Mouse (Mus musculus): Measurements from ENCODE around the gene Col25a1. TPM values are rescaled to one million over a fixed set of nuclear protein-coding genes. Genes with fewer than 3 reads are reported as not detected.

The Col25a1 gene
- polyA plus RNA-seq, 1 experiment from 2014 or later, result 6.7 TPM

DNA sequence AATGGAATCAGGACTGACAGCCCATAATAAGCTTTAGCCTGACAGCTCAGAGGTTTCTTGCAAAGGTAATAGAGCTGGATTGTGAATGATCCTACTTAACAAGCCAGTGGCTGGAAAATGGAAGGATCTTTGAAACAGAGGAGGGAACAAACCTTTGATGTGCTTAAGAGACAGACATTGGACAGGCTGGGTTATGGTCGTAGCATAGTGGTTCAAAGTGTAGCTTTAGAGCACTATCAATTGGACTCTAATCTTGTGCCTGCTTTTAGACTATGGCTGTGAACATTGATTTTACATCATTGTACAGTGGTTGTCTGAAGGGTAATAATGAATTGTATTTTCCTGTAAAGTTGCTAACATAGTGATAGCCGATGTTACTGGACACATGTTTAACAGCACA lies 86.4 kb downstream of the Col25a1 start:
- no peak for ATAC-seq (ENCODE audit: low FRiP score, low read depth)
- no peaks in the 10 kb centered on the region for H3K27me3 ChIP-seq
- no peak overlapping the region for H3K4me3 ChIP-seq
- WGBS, result 73% methylated on average over 2 of the region's 2 CpGs
- no peaks in the 10 kb centered on the region for H3K36me3 ChIP-seq
- no peaks in the 10 kb centered on the region for H3K4me1 ChIP-seq
- no peak overlapping the region for H3K27ac ChIP-seq (replicated peaks)
- no peak overlapping the region for H3K9ac ChIP-seq (replicated peaks)
- no peak overlapping the region for H3K4me2 ChIP-seq (replicated peaks)
- no peaks in the 10 kb centered on the region for H3K9me3 ChIP-seq

DNA sequence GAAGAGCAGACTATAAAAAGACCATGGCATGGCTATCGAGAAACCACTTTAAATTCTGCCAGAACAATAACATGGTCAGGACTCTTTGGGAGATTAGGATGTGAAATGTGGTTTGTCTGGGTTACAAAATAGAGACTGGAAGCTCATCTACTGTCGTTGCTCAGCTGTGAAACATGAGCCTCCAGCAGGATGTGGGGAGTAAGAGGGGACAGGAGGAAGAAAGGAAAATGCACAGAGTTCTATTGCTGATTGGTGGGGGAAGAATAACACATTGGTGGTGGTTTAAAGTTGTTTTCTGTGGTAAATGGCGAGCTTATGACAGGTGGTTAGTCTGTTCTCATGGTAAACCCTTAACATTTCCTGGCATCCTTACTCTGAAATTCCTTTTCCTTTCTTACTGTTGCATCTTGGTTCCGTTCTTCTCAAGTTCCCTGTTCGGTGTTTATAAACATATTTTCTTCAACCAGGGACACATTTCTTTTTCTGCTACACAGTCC lies 87.0 kb downstream of the Col25a1 start:
- Histone ChIP-seq H3K4me1 (no peaks in the 10 kb centered on the region), H3K9me3 (no peaks in the 10 kb centered on the region), H3K36me3 (no peaks in the 10 kb centered on the region), H3K9ac (replicated peaks) (no peak overlapping the region), H3K27me3 (no peaks in the 10 kb centered on the region), H3K4me2 (replicated peaks) (no peak overlapping the region), H3K27ac (replicated peaks) (no peak overlapping the region), H3K4me3 (no peak overlapping the region)
- 67% methylated on average over 5 of the region's 5 CpGs for WGBS
- ATAC-seq (ENCODE audit: low FRiP score, low read depth), result no peak

DNA sequence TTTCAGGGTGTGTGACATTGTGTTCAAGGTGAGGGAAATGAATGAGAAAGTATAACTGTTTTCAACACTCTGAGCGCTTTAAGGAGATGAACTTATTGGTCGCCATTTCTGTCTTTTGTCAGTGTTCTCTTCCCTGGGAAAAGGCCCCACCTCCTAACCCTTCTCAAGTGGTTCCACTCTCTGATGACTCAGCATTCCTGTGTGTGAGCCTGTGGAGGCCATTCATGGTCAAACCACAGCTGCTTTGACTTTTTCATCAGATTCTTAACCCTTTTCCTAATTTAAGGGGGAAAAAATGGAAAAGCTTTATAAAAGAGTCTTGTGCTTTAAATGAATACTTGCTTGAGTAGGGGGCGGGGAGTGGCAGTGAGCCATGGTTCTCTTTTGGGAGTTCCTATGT lies 89.5 kb downstream of the Col25a1 start:
- H3K9me3 ChIP-seq, result no peaks in the 10 kb centered on the region
- no peaks in the 10 kb centered on the region for H3K4me1 ChIP-seq
- H3K9ac ChIP-seq (replicated peaks), result no peak overlapping the region
- H3K27ac ChIP-seq (replicated peaks), result no peak overlapping the region
- H3K4me3 ChIP-seq, result no peak overlapping the region
- 95% methylated on average over 3 of the region's 3 CpGs for WGBS
- ATAC-seq (ENCODE audit: low FRiP score, low read depth), result no peak
- no peaks in the 10 kb centered on the region for H3K27me3 ChIP-seq
- H3K4me2 ChIP-seq (replicated peaks), result no peak overlapping the region
- no peaks in the 10 kb centered on the region for H3K36me3 ChIP-seq

DNA sequence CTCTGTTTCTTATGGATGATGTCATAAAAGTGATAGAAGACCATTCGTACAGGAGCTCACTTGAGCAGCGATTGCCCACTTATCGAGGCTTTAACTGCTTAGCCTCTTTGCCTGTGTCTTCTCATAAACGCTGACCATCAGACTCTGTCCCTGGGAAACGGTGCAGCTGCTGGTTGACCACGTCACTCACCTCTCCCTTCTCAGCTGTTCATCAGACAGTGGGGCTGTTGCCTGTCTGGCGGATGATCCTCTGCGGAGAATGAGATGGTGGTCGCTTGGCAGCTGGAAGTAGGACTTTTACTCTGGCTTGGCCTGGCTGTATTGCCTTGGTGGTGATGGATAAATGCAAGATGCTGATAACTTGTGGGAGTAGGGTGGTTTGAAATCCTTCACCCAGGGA lies 96.9 kb downstream of the Col25a1 start:
- 90% methylated on average over 9 of the region's 9 CpGs for WGBS
- Histone ChIP-seq H3K4me1 (no peaks in the 10 kb centered on the region), H3K9me3 (no peaks in the 10 kb centered on the region), H3K4me3 (no peak overlapping the region), H3K27me3 (no peaks in the 10 kb centered on the region), H3K9ac (replicated peaks) (no peak overlapping the region), H3K27ac (replicated peaks) (no peak overlapping the region), H3K4me2 (replicated peaks) (no peak overlapping the region), H3K36me3 (no peaks in the 10 kb centered on the region)
- no peak for ATAC-seq (ENCODE audit: low FRiP score, low read depth)

DNA sequence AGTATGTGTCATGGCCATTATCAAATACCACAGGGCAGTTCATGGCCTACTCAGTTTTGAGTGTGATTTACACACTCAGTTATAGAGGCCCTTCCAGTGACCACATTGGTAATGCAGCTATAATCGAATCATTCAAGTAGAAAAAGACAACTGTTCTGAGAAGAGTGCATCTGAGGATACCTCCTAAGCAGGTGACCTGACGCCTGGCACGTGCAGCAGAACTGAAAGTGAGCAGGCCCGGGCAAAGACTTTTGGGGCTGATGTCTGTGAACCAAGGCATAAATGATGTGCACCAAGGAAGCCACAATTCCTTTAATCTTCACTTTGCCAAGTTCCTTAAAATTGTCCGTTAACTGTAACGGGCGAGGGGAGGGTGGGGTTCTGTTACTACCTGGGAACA lies 101.6 kb downstream of the Col25a1 start:
- H3K4me2 ChIP-seq (replicated peaks), result no peak overlapping the region
- WGBS, result 95% methylated on average over 7 of the region's 7 CpGs
- H3K9me3 ChIP-seq, result no peaks in the 10 kb centered on the region
- H3K27ac ChIP-seq (replicated peaks), result no peak overlapping the region
- H3K9ac ChIP-seq (replicated peaks), result no peak overlapping the region
- ATAC-seq (ENCODE audit: low FRiP score, low read depth), result no peak
- H3K4me1 ChIP-seq, result no peaks in the 10 kb centered on the region
- no peak overlapping the region for H3K4me3 ChIP-seq
- H3K36me3 ChIP-seq, result no peaks in the 10 kb centered on the region
- no peaks in the 10 kb centered on the region for H3K27me3 ChIP-seq

DNA sequence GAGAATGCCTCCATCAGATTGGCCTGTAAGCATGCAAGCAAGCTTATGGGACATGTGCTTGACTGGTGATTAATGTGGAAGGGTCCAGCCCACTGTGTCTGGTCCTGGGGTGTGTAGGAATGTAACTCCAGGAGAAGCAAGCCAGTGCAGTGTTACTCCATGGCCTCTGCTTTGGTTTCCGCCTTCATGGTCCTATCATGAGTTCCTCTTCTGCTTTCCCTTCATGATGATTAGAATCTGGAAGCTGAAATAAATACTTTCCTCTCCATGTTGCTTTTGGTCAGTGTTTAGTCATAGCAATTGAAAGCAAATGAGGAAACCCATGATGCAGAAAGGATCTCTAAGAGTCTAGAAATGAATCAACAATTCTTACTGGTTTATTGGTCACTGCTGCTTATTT lies 103.9 kb downstream of the Col25a1 start:
- 94% methylated on average over 1 of the region's 1 CpGs for WGBS
- no peak overlapping the region for H3K9ac ChIP-seq (replicated peaks)

DNA sequence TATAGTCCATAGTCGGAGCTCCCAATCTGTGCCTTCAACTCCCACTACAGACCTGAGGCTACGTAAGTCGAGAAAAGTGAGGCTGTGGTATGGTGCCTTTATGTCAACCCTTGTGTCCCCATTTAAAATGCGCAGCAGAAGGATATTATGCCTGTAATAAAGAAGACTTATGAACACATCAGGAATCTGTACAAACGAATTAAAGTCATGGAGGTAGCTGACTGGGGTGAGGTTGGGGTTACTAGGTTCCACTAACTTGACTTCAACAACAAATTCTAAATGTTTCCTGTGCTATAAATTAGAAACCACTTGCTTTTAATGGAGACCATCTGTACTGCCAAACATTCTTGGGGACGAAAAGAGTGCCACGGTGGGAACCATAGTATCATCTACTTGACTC lies 104.8 kb downstream of the Col25a1 start:
- 90% methylated on average over 7 of the region's 7 CpGs for WGBS
- no peak overlapping the region for H3K4me3 ChIP-seq
- H3K9ac ChIP-seq (replicated peaks), result no peak overlapping the region
- ATAC-seq (ENCODE audit: low FRiP score, low read depth), result no peak
- H3K9me3 ChIP-seq, result no peaks in the 10 kb centered on the region
- H3K4me1 ChIP-seq, result no peaks in the 10 kb centered on the region
- H3K4me2 ChIP-seq (replicated peaks), result no peak overlapping the region
- H3K27me3 ChIP-seq, result no peaks in the 10 kb centered on the region
- H3K27ac ChIP-seq (replicated peaks), result no peak overlapping the region
- no peaks in the 10 kb centered on the region for H3K36me3 ChIP-seq

More for the DNA sequence above, 103.9 kb downstream of the Col25a1 start:
- Histone ChIP-seq H3K36me3 (no peaks in the 10 kb centered on the region), H3K4me2 (replicated peaks) (no peak overlapping the region), H3K9me3 (no peaks in the 10 kb centered on the region), H3K27me3 (no peaks in the 10 kb centered on the region), H3K27ac (replicated peaks) (no peak overlapping the region), H3K4me1 (no peaks in the 10 kb centered on the region), H3K4me3 (no peak overlapping the region)
- ATAC-seq (ENCODE audit: low FRiP score, low read depth), result no peak

DNA sequence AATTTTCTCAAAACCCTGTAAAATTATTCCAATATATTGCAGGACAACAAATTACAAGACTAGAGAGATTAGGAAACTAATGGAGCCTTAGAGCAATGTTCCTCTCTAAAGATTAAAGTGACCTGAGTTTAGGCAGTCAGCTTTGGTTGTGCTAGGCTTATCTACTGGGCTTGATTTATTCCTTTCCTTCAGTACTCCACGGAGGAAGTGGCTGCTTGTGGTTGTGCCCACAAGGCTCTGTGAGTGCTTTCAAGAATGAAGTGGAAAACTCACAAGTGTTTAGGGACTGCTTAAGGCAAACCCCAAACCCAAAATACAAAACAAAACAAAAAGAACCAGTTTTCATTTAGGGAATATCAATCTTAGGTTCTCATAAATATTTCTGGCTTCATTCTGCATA lies 106.6 kb downstream of the Col25a1 start:
- Histone ChIP-seq H3K27ac (replicated peaks) (no peak overlapping the region), H3K9ac (replicated peaks) (no peak overlapping the region), H3K27me3 (no peaks in the 10 kb centered on the region), H3K9me3 (no peaks in the 10 kb centered on the region), H3K4me1 (no peaks in the 10 kb centered on the region), H3K4me2 (replicated peaks) (no peak overlapping the region), H3K36me3 (no peaks in the 10 kb centered on the region), H3K4me3 (no peak overlapping the region)
- 81% methylated on average over 1 of the region's 1 CpGs for WGBS
- ATAC-seq (ENCODE audit: low FRiP score, low read depth), result no peak

DNA sequence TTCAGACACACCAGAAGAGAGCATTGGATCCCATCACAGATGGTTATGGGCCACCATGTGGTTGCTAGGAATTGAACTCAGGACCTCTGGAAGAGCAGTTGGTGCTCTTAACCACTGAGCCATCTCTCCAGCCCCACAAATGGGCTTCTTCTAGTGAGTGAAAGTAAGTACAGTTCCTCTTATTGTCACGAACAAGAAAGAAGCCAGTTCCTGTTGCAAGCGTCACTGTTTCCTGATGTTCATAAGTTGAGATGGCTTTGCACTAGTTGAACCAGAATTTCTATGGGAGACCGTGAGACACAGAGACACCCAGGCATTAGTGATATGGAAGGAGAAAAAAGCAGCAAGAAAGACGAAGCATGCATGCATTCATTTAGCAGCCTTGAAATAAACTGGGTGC lies 110.6 kb downstream of the Col25a1 start:
- 85% methylated on average over 4 of the region's 4 CpGs for WGBS
- ATAC-seq (ENCODE audit: low FRiP score, low read depth), result no peak
- H3K9ac ChIP-seq (replicated peaks), result no peak overlapping the region

DNA sequence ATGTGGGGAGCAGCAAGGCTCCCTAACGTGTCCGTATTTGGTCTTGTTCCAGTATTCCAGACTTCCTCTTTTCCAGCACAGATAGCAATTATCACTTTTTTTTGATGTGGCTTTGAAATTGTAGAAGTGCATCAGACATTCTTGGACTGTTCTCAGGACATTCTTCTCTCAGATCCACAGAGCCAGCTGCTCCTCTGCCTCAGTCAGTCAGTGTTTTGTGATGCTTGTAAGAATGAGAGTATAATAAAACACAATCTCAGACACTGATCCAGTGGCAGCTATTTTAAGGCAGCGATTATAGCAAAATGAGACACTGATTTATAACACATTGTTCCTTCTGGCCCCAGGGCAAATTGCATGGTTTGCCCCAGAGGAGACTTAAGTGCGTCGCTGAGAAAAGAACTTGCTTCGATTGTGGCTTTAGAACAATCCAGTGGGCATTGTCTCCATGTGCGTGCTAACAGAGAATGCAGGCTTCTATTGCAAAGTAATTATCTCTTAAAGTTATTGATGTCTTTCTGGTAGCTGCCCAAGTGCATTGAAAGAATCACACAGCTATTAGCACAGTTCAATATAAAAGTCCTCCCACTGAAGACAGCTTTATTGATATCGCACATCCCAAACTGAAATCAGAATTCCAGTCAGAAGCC lies 111.5 kb downstream of the Col25a1 start:
- Histone ChIP-seq H3K9me3 (no peaks in the 10 kb centered on the region), H3K36me3 (no peaks in the 10 kb centered on the region), H3K27ac (replicated peaks) (no peak overlapping the region), H3K27me3 (no peaks in the 10 kb centered on the region), H3K4me2 (replicated peaks) (no peak overlapping the region), H3K9ac (replicated peaks) (no peak overlapping the region), H3K4me1 (no peaks in the 10 kb centered on the region), H3K4me3 (no peak overlapping the region)
- 70% methylated on average over 8 of the region's 8 CpGs for WGBS
- no peak for ATAC-seq (ENCODE audit: low FRiP score, low read depth)

More for the DNA sequence above, 110.6 kb downstream of the Col25a1 start:
- Histone ChIP-seq H3K9me3 (no peaks in the 10 kb centered on the region), H3K4me1 (no peaks in the 10 kb centered on the region), H3K4me2 (replicated peaks) (no peak overlapping the region), H3K27me3 (no peaks in the 10 kb centered on the region), H3K36me3 (no peaks in the 10 kb centered on the region), H3K27ac (replicated peaks) (no peak overlapping the region), H3K4me3 (no peak overlapping the region)

DNA sequence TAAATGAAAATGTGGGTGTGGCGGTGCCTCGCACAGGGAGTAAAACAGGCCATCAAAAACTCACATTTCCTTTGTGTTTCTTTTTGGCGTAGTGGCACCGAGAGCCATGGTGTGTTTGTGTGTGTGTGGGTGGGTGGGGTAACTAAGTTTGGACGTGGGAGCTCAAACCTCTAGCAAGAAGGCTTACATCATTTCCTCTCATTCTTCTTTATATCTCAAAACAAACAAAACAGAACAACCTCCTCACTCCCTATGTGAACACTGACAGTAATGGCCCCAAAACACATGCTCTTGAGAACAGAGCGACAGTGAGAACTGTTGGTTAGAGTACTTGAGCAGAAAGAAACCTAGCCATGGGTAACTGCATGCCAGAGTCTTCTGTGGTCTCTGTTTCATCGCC lies 121.1 kb downstream of the Col25a1 start:
- H3K4me1 ChIP-seq, result no peaks in the 10 kb centered on the region
- no peaks in the 10 kb centered on the region for H3K27me3 ChIP-seq
- WGBS, result 85% methylated on average over 7 of the region's 7 CpGs
- no peak overlapping the region for H3K9ac ChIP-seq (replicated peaks)
- H3K27ac ChIP-seq (replicated peaks), result no peak overlapping the region
- no peaks in the 10 kb centered on the region for H3K9me3 ChIP-seq
- no peaks in the 10 kb centered on the region for H3K36me3 ChIP-seq
- no peak overlapping the region for H3K4me2 ChIP-seq (replicated peaks)
- no peak for ATAC-seq (ENCODE audit: low FRiP score, low read depth)
- H3K4me3 ChIP-seq, result no peak overlapping the region

DNA sequence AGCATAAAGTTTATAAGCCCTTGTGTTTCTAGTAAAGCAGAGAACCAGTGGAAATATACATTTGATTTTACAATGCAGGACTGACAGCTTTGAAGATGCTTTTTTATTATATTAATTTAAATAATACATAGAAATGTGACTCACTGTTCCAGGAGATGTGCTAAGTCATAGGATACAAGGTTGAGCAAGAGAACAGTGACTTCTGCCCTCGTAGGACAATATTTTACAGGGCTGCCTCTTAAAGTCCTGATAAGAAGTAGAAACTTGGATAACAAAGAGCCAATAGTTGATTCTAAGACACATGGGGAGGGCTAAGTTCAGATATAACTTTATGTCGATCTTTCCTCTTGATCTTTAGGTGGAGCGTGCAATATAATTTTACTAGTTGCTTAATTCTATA lies 124.8 kb downstream of the Col25a1 start:
- no peak for ATAC-seq (ENCODE audit: low FRiP score, low read depth)
- H3K27me3 ChIP-seq, result no peaks in the 10 kb centered on the region
- WGBS, result 92% methylated on average over 3 of the region's 3 CpGs

DNA sequence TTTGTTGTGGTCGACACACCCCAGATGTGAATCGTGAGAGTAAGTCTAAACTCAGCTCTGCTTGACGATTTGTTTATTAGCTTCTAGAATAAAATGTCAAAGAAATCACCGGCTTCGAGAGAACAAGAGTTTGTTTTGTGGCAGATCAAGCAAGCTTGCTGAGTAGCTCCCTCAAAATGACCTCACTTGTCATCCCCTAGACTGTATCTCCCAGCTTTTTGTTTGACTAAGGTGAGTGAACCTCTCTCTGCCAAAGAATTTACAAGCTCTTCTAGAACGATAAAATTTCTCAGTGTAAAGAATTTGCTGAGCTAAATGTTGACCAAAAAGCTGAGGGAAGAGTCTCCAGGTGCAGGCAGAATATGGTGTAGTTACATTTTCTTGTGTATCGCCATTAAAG lies 125.3 kb downstream of the Col25a1 start:
- H3K27ac ChIP-seq (replicated peaks), result no peak overlapping the region
- ATAC-seq (ENCODE audit: low FRiP score, low read depth), result no peak
- H3K36me3 ChIP-seq, result no peaks in the 10 kb centered on the region
- H3K27me3 ChIP-seq, result no peaks in the 10 kb centered on the region
- H3K9ac ChIP-seq (replicated peaks), result no peak overlapping the region
- no peak overlapping the region for H3K4me2 ChIP-seq (replicated peaks)
- no peaks in the 10 kb centered on the region for H3K9me3 ChIP-seq
- H3K4me1 ChIP-seq, result no peaks in the 10 kb centered on the region
- H3K4me3 ChIP-seq, result no peak overlapping the region
- 91% methylated on average over 7 of the region's 7 CpGs for WGBS

More for the DNA sequence above, 124.8 kb downstream of the Col25a1 start:
- no peaks in the 10 kb centered on the region for H3K36me3 ChIP-seq
- H3K27ac ChIP-seq (replicated peaks), result no peak overlapping the region
- H3K4me2 ChIP-seq (replicated peaks), result no peak overlapping the region
- no peaks in the 10 kb centered on the region for H3K9me3 ChIP-seq
- H3K9ac ChIP-seq (replicated peaks), result no peak overlapping the region
- H3K4me3 ChIP-seq, result no peak overlapping the region
- no peaks in the 10 kb centered on the region for H3K4me1 ChIP-seq
